Mouse (Mus musculus): ENCODE results near the gene Pard3. TPM values are rescaled to one million over a fixed set of nuclear protein-coding genes. Genes with fewer than 3 reads are reported as not detected.
A peak's percentile ranks its signal among the peaks of the same experiment; 100 is the strongest.

Pard3 gene
- polyA plus RNA-seq, 1 experiment from 2014 or later, result 35.0 TPM

DNA sequence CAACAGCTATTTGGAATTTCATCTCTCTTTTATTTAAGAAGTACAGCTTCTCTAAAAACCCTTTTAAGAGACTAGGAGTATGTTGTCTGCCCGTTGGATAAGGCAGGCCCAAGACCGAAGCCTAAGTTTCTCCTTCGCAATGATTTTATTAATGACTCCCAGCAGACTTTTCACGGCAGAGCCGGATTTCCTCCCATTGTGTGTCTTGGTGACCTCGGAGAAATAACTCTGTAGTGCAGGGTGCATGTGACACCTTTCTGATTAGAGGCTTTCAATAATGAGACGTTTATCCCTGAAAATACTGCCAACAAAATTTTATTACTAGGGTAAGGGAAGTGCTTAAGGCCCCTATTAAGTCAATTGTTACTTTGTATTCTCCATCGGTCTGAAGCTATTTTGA is 25.3 kb downstream of the Pard3 start:
- Histone ChIP-seq H3K36me3 (no peaks in the 10 kb centered on the region), H3K9me3 (no peaks in the 10 kb centered on the region), H3K4me2 (replicated peaks) (peak overlapping the region; percentile 48), H3K4me3 (no peak overlapping the region), H3K4me1 (peaks cover 83% of the 10 kb centered on the region), H3K27ac (no peak overlapping the region), H3K9ac (no peak overlapping the region), H3K27me3 (no peaks in the 10 kb centered on the region)
- WGBS, result 11% methylated on average over 8 of the region's 8 CpGs
- ATAC-seq (ENCODE audit: low FRiP score, low read depth), result no peak

DNA sequence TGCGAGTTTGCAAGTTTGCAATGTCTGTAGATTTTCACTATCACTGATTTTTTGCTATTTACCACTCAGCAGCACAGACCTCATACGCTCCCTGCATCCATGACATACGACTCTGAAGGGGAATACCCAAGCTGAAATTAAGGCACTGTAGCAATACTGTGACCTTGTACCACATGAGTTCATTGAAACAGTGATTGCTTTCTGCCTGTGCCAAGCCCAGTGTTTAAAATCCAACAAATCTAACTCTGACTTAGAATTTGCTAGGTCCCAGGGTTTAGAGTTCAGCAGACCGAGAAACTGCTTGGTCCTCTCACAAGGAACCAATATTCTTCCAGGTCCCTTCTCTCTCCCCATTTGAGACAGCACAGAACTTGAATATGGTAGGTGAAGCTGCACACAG is 26.7 kb downstream of the Pard3 start:
- 81% methylated on average over 4 of the region's 4 CpGs for WGBS
- H3K27me3 ChIP-seq, result no peaks in the 10 kb centered on the region
- ATAC-seq (ENCODE audit: low FRiP score, low read depth), result no peak

DNA sequence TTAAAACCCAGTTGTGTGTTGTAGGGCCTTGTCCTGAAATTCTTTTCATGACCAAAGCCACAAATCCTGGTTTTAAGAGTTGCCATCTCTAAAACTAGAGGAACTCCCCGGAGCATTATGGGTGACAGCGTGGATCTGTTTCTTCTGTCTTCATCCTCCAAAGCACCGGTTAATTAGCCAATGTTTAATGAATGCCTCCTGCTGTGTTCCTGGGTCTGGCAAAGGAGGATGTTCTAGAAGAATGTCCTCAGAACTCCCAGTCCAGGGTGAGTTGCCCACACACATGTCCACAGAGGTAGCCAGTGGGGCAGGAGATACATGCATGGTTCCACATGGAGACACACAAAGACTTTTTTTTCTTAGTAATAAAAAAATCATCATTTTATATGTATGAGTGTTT is 28.2 kb downstream of the Pard3 start:
- Histone ChIP-seq H3K4me2 (replicated peaks) (no peak overlapping the region), H3K9me3 (no peaks in the 10 kb centered on the region), H3K36me3 (no peaks in the 10 kb centered on the region), H3K4me3 (no peak overlapping the region), H3K4me1 (peaks cover 82% of the 10 kb centered on the region), H3K27me3 (no peaks in the 10 kb centered on the region), H3K27ac (peak overlapping the region; percentile 76; the same call in 1 of the 2 replicates), H3K9ac (no peak overlapping the region)
- 75% methylated on average over 3 of the region's 3 CpGs for WGBS
- ATAC-seq (ENCODE audit: low FRiP score, low read depth), result no peak

More for the DNA sequence above, 26.7 kb downstream of the Pard3 start:
- Histone ChIP-seq H3K9me3 (no peaks in the 10 kb centered on the region), H3K4me2 (replicated peaks) (no peak overlapping the region), H3K36me3 (no peaks in the 10 kb centered on the region), H3K4me1 (peaks cover 83% of the 10 kb centered on the region), H3K4me3 (no peak overlapping the region), H3K27ac (no peak overlapping the region), H3K9ac (no peak overlapping the region)

DNA sequence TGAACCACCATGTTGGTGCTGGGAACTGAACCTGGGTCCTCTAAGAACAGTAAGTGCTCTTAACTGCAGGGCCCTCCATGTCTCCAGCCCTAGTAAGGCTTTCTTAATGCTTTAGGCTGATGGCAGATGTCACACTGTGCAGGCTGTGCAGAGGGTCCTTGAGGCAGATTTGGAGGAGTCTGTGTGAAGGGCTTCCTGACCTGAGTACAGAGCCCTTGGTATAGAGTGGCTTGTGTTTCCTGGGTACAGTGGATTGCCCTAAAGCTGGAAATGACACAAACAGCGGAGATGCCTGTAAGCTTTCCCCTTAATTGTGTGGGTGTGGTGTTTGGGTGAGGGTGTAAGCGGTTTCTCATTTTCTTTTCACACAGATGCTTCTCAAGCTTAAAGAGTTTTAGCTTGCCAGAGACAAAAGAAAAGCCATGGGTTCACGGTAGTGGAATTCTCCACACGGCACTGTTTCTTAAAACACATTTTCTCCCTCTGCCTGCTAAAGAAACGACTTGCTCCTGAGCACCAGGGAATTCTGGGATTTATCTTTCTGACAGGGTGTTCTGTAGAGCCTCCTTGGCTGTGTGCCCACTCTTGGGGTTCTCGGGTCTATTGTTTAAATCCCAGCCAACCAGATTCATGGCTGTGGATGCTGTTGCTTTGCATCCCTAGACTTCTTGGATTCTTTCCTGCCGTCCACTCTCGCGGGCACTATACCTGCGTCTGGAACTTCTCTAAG is 28.9 kb downstream of the Pard3 start:
- Histone ChIP-seq H3K36me3 (no peaks in the 10 kb centered on the region), H3K27ac (peak overlapping the region; percentile 76), H3K4me2 (replicated peaks) (peak overlapping the region; percentile 37), H3K4me3 (no peak overlapping the region), H3K9me3 (no peaks in the 10 kb centered on the region), H3K27me3 (no peaks in the 10 kb centered on the region), H3K4me1 (peaks cover 76% of the 10 kb centered on the region), H3K9ac (0 out of 2 replicates have a peak overlapping the region, but pooled peaks have one; percentile 35)
- ATAC-seq (ENCODE audit: low FRiP score, low read depth), result peak; percentile 41; the same call in 1 of the 2 replicates
- 27% methylated on average over 10 of the region's 10 CpGs for whole genome bisulfite sequencing

DNA sequence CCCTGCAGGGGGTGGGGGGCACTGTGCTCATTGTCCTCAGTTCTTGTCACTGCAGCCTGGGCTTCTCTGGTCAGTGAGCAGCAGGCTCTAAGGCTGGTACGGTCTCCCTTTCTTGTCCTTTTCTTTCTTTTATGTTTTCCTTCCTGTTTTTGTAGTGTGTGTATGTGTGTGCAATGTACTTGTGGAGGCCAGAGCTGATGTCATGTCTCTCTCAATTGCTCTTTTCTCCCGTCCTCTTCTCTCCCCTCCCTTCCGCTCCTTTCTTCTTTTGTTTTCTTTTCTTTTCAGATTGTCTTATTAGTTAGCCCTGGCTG is 29.4 kb downstream of the Pard3 start:
- Histone ChIP-seq H3K36me3 (no peaks in the 10 kb centered on the region), H3K27ac (peak overlapping the region; percentile 76), H3K4me2 (replicated peaks) (peak overlapping the region; percentile 37), H3K9ac (0 out of 2 replicates have a peak overlapping the region, but pooled peaks have one; percentile 35), H3K27me3 (no peaks in the 10 kb centered on the region), H3K9me3 (no peaks in the 10 kb centered on the region), H3K4me3 (no peak overlapping the region), H3K4me1 (peaks cover 71% of the 10 kb centered on the region)
- no peak for ATAC-seq (ENCODE audit: low FRiP score, low read depth)
- WGBS, result 51% methylated on average over 3 of the region's 3 CpGs

DNA sequence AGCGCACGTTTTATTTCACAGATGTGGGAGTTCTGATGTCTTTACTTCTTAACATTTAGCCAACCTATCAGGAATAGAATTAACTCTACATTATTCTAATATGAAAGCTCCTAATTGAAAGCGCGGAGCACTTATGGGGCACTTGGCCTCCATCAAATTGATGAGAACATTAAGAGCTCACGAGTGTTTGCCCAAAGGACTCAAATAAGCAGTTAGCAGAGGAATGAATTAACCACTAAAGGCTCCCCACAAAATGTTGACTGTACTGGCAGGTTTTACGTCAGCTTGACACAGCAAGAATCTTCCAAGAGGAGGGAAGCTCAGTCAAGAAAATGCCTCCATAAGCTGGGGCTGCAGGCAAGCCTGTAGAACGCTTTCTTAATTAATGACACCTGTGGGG is 32.1 kb downstream of the Pard3 start:
- Histone ChIP-seq H3K36me3 (no peaks in the 10 kb centered on the region), H3K4me1 (peaks cover 51% of the 10 kb centered on the region), H3K27ac (no peak overlapping the region), H3K9me3 (no peaks in the 10 kb centered on the region), H3K4me2 (replicated peaks) (no peak overlapping the region), H3K27me3 (no peaks in the 10 kb centered on the region), H3K4me3 (no peak overlapping the region), H3K9ac (no peak overlapping the region)
- 43% methylated on average over 7 of the region's 7 CpGs for WGBS
- ATAC-seq (ENCODE audit: low FRiP score, low read depth), result no peak

DNA sequence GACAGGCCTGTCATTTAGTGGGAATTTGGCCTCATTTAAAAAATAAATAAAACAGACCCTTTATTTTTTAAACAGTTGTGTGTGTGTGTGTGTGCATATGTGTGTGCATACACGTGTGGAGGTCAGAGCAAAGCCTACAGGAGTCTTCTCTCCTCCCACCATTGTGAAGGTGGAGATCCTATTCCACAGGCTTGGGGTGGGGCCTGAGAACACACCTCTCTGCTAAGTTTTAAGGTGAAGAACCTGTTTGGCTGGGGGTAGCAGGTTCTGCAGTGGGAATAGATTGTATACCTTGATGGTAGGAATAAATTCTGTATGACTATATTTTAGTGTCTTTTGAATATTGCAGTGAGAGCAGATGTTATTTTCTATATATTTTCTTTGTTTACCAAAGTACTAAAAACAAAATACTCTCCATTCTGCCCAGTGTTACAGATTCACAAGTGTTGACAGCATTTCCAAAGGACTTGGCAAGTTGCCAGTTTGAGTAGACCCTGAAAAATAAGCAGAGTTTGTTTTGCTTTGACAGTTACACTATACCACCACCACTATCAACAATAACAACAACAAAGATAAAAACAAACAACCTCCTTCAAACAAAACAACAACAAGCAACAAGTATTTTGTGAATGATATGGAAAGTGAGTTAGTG is 35.9 kb downstream of the Pard3 start:
- Histone ChIP-seq H3K27ac (no peak overlapping the region), H3K9me3 (no peaks in the 10 kb centered on the region)
- ATAC-seq (ENCODE audit: low FRiP score, low read depth), result no peak

DNA sequence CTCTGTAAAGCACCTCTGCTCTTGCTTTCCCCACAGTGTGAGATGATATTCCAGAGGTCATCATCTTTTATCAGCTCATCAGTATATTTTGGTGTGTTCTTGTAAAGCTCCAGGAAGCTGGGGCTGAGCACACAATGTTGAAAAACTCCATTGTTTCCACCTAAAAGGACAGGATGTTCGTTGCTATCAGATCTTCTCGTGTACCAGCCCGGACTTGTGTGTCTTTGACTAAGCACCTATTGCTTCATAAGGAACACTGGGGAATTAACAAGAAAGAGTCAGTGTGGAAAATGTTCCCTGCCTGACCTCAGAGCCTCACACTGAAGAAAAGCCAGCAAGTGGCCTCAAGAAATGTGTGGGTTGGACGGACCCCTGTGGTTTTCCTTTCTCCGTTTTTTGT is 39.6 kb downstream of the Pard3 start:
- WGBS, result 75% methylated on average over 5 of the region's 5 CpGs
- H3K9ac ChIP-seq, result no peak overlapping the region
- H3K27ac ChIP-seq, result no peak overlapping the region
- H3K4me3 ChIP-seq, result no peak overlapping the region
- no peaks in the 10 kb centered on the region for H3K9me3 ChIP-seq
- H3K4me1 ChIP-seq, result peaks cover 16% of the 10 kb centered on the region; the same call in 1 of the 2 replicates
- H3K4me2 ChIP-seq (replicated peaks), result no peak overlapping the region
- no peak for ATAC-seq (ENCODE audit: low FRiP score, low read depth)
- no peaks in the 10 kb centered on the region for H3K36me3 ChIP-seq
- H3K27me3 ChIP-seq, result no peaks in the 10 kb centered on the region

More for the DNA sequence above, 35.9 kb downstream of the Pard3 start:
- Histone ChIP-seq H3K27me3 (no peaks in the 10 kb centered on the region), H3K4me1 (peaks cover 23% of the 10 kb centered on the region), H3K4me3 (no peak overlapping the region), H3K9ac (no peak overlapping the region), H3K4me2 (replicated peaks) (no peak overlapping the region), H3K36me3 (no peaks in the 10 kb centered on the region)
- 47% methylated on average over 1 of the region's 1 CpGs for WGBS

DNA sequence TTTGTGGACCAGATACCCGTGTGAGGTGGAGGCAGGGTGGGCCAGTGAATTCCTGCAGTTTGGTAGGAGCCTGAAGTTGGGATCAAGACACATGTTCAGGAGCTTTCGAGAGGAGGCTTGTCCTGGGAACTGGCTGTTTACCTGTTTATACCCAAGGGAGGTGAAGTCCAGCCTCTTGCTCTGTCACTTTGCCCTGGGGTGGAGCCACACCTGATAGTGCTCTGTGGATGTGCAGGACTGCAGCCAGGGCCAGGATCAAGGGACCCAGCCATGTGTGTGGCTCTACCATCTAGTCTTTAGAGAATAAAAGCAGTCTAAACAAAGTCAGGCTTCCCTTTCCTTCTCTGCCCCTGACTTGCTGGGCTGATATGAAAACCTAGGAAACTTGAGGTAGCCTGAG is 40.9 kb downstream of the Pard3 start:
- H3K9ac ChIP-seq, result no peak overlapping the region
- 73% methylated on average over 2 of the region's 2 CpGs for WGBS
- H3K4me3 ChIP-seq, result no peak overlapping the region
- no peak for ATAC-seq (ENCODE audit: low FRiP score, low read depth)
- no peaks in the 10 kb centered on the region for H3K36me3 ChIP-seq
- no peak overlapping the region for H3K27ac ChIP-seq
- H3K27me3 ChIP-seq, result no peaks in the 10 kb centered on the region
- H3K4me1 ChIP-seq, result peaks cover 22% of the 10 kb centered on the region; the same call in 1 of the 2 replicates
- H3K4me2 ChIP-seq (replicated peaks), result no peak overlapping the region
- H3K9me3 ChIP-seq, result no peaks in the 10 kb centered on the region

DNA sequence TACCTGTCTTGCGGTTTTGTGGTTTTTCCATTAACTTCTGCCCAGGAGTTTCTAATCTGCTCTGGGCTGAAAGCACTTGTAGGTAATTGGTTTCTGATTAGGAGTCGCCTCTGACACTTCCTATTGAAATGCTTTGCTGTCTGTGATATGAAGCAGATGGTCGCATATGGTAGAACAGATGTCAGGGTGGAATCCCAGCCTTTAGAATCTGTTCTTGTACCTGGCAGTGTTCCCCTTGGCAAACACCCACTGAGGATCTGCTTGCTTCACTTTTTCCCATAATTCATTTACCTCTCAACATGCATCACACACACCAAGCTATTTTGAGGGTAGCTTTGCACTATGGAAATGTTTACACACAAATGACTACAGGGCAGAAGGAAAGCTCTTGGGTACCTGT is 44.2 kb downstream of the Pard3 start:
- Histone ChIP-seq H3K27me3 (no peaks in the 10 kb centered on the region; the same call in 1 of the 2 replicates), H3K27ac (no peak overlapping the region), H3K9ac (no peak overlapping the region), H3K36me3 (no peaks in the 10 kb centered on the region), H3K9me3 (no peaks in the 10 kb centered on the region), H3K4me3 (no peak overlapping the region), H3K4me1 (peaks cover 35% of the 10 kb centered on the region), H3K4me2 (replicated peaks) (no peak overlapping the region)
- WGBS, result 24% methylated on average over 3 of the region's 3 CpGs
- ATAC-seq (ENCODE audit: low FRiP score, low read depth), result no peak

DNA sequence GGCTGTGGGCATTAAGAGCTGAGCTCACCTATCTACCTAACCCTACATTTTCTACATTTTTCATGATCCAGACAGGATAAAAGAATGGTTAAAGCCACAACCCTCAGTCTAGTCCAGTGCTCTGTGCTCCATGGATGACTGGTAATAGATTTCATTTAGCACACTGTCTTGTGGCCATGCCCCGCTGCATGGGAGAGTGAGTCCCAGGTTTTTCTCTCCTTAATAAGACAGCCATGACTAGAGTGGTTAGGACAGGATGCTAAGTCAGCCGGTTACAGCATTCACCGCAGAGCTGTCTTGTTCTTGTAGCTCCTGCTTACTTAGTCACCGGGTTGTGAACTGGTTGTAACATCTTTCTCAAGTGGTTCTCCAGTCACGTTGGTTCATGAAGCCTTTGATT is 49.5 kb downstream of the Pard3 start:
- Histone ChIP-seq H3K27me3 (no peaks in the 10 kb centered on the region; the same call in 1 of the 2 replicates), H3K4me1 (peaks cover 40% of the 10 kb centered on the region), H3K9me3 (0 out of 2 replicates have a peak, but pooled peaks cover 4% of the 10 kb centered on the region), H3K4me2 (replicated peaks) (no peak overlapping the region), H3K9ac (no peak overlapping the region), H3K4me3 (no peak overlapping the region), H3K36me3 (no peaks in the 10 kb centered on the region), H3K27ac (no peak overlapping the region)
- 84% methylated on average over 5 of the region's 5 CpGs for WGBS
- ATAC-seq (ENCODE audit: low FRiP score, low read depth), result no peak

DNA sequence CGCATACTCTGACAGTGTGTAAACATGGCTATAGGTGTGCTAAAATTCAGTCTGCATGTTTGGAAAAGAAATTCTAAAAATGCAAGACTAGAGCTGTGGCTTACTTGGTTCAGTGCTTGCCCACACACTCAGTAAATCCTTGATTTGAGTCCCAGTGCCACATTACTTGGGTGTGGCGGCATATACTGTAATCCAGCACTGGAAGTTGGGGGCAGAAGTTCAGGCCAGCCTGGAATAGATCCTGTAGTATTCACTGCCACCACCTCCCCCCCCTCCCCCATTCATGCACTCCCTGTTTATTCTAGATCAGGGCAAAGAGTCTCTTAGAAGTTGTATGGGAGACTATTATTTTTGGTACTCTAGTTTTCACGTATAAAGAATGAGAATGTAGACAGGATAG is 52.1 kb downstream of the Pard3 start:
- no peak overlapping the region for H3K27ac ChIP-seq
- H3K9me3 ChIP-seq, result 0 out of 2 replicates have a peak, but pooled peaks cover 4% of the 10 kb centered on the region
- no peaks in the 10 kb centered on the region; the same call in 1 of the 2 replicates for H3K27me3 ChIP-seq
- H3K4me2 ChIP-seq (replicated peaks), result no peak overlapping the region
- WGBS, result 79% methylated on average over 3 of the region's 3 CpGs
- no peak overlapping the region for H3K9ac ChIP-seq
- ATAC-seq (ENCODE audit: low FRiP score, low read depth), result no peak
- no peak overlapping the region for H3K4me3 ChIP-seq
- H3K36me3 ChIP-seq, result no peaks in the 10 kb centered on the region
- peaks cover 39% of the 10 kb centered on the region for H3K4me1 ChIP-seq
